Mouse (Mus musculus) lung, adult 2 months (tissue): ENCODE measurements around the gene Ipo5. TPM values are rescaled to one million over a fixed set of nuclear protein-coding genes. Genes with fewer than 3 reads are reported as not detected.
A peak's percentile ranks its signal among the peaks of the same experiment; 100 is the strongest.

ENCODE experiments used
- DNase-seq: peaks from one replicate; pipeline ENCODE4 v3.0.0; 2022
- H3K4me1 ChIP-seq: fragments of 200-500 bp; 2 replicates; pipeline ENCODE4 v1.6.1; 2011; ENCODE audit warnings: low read length; ENCODE audit not compliant: control insufficient read depth, insufficient read depth
- H3K4me3 ChIP-seq: fragments of 200-500 bp; replicated peaks from 2 replicates; pipeline ENCODE3; 2011; ENCODE audit warnings: low read depth, mild to moderate bottlenecking, control low read depth, low read length; ENCODE audit errors: extremely low read depth
- CTCF ChIP-seq: fragments of 200-500 bp; IDR thresholded peaks from 2 replicates; pipeline ENCODE4 v1.5.1; 2011; ENCODE audit warnings: mild to moderate bottlenecking, low read length, control low read depth; ENCODE audit not compliant: insufficient read depth
- POLR2A ChIP-seq: fragments of 200-500 bp; IDR thresholded peaks from 2 replicates; pipeline ENCODE4 v1.6.1; 2011; ENCODE audit warnings: low read depth, mild to moderate bottlenecking, control low read depth, low read length, borderline replicate concordance; ENCODE audit errors: extremely low read depth
- WGBS: fragments of 180-500 bp; shearing (Covaris S2); methylation state at CpG from one replicate; pipeline ENCODE4 v1.1.7; 2018; 5-methylcytosine and 5-hydroxymethylcytosine counted together
- polyA plus RNA-seq: library from polyadenylated mRNA; depleted of rRNA; stranded (reverse); fragments of >200 nt; gene quantifications from 2 replicates; pipeline ENCODE4 v1.2.3, GENCODE M21; 2012

The Ipo5 gene
- polyA plus RNA-seq, 1 experiment, result 17.8 TPM

DNA sequence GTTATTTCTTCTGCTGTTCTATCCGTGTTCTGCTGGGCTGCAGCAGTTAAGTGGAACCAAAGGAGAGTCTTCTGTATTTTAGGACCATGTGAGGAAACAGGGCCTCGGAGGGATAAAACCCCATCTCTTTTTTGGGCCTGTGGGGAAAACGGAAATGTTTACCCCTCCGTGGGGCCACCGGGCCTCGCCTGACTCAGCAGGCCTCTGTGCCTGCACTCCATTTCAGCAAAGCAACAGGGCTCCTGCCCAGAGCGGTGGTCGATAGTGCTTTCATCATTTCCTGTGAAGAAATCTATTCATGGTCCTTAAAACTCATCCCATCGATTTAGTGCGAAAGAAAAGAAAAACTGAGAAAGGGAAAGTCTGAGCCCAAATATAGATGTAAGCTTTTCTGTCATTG lies 33.9 kb upstream of the Ipo5 start:
- H3K4me3 ChIP-seq, result no peak overlapping the region
- TF ChIP-seq CTCF, result no peak
- no peak for TF ChIP-seq POLR2A
- no peaks in the 10 kb centered on the region for H3K4me1 ChIP-seq
- DNase-seq, result no peak
- WGBS, result 57% methylated on average over 10 of the region's 10 CpGs

DNA sequence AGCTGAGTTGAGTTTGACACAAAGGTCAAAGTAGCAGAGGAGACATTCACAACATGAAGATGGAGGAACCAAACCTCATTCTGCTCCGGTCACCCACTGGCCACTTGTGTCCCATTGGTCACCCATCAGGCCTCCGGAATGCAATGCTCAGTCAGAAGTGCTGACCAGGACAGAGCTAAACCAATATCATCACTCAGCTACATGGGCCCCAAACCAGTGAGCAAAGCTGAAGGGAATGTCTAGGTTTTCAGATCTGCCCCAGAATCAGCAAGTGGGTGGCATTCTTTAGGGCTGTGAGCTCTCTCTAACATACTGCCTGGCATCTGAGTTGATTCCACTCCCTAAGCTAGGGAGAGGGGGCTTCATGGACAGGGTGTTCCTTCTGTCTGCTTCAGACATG lies 32.0 kb upstream of the Ipo5 start:
- Histone ChIP-seq H3K4me1 (no peaks in the 10 kb centered on the region), H3K4me3 (no peak overlapping the region)
- no peak for TF ChIP-seq POLR2A
- no peak for TF ChIP-seq CTCF
- no peak for DNase-seq
- 98% methylated on average over 2 of the region's 2 CpGs for WGBS

- no peak for TF ChIP-seq POLR2A
- no peak for DNase-seq
Measured at GRCm38 (mm10) chr14:120880601-120881000, 30.4 kb upstream of the Ipo5 start.

GRCm38 (mm10) chr14:120881054-120881453 lies 30.0 kb upstream of the Ipo5 start:
- no peaks in the 10 kb centered on the region for H3K4me1 ChIP-seq
- no peak for DNase-seq
- TF ChIP-seq POLR2A, result no peak
- TF ChIP-seq CTCF, result no peak
- WGBS, result 82% methylated on average over 9 of the region's 9 CpGs
- no peak overlapping the region for H3K4me3 ChIP-seq

More at GRCm38 (mm10) chr14:120880601-120881000, 30.4 kb upstream of the Ipo5 start:
- Histone ChIP-seq H3K4me1 (no peaks in the 10 kb centered on the region), H3K4me3 (no peak overlapping the region)
- 44% methylated on average over 4 of the region's 5 CpGs for whole genome bisulfite sequencing

DNA sequence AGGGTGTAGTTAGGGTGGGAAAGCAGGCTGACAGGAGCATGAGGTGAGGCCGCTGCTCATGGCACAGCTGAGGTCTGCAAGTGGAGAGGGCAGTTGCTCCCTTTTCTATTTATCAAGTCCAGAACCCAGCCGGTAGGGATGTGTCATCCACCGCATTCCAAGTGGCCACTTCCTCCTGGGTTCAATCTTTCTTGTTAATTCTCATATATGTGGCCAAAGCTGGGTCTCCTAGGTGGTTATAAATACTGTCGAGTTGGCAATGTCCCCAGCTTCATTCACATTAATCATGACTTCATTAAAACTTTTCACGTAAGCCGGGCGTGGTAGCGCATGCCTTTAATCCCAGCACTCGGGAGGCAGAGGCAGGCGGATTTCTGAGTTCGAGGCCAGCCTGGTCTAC lies 22.3 kb upstream of the Ipo5 start:
- no peak for TF ChIP-seq POLR2A
- no peak for TF ChIP-seq CTCF
- 75% methylated on average over 11 of the region's 11 CpGs for WGBS
- H3K4me3 ChIP-seq, result no peak overlapping the region

GRCm38 (mm10) chr14:120892369-120892768 lies 18.7 kb upstream of the Ipo5 start:
- H3K4me1 ChIP-seq, result no peaks in the 10 kb centered on the region
- TF ChIP-seq CTCF (no peak), POLR2A (no peak)
- no peak overlapping the region for H3K4me3 ChIP-seq
- no peak for DNase-seq
- 68% methylated on average over 8 of the region's 8 CpGs for WGBS

More for the DNA sequence above, 22.3 kb upstream of the Ipo5 start:
- H3K4me1 ChIP-seq, result no peaks in the 10 kb centered on the region
- no peak for DNase-seq

DNA sequence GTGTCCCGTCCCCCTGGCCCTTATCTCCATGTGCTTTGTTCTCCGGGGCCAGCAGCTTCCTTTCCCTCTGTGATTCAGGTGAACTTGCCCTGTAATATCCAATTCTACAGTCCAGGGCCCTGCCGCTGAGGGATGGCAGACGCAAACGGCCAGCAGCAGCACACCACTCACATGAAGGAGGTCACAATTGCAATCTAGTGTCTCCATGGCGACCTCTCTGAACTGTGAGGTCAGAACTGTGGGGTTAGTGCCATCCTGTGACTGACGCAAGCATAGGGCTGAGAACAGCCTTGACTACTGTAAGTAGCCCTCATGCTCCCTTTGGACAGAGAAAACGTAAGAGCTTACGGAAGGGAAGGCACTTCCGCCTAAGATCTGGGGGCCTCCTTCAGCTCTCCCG lies 14.4 kb upstream of the Ipo5 start:
- 78% methylated on average over 11 of the region's 11 CpGs for WGBS
- H3K4me1 ChIP-seq, result no peaks in the 10 kb centered on the region
- H3K4me3 ChIP-seq, result no peak overlapping the region
- no peak for DNase-seq
- no peak for TF ChIP-seq POLR2A
- TF ChIP-seq CTCF, result no peak

DNA sequence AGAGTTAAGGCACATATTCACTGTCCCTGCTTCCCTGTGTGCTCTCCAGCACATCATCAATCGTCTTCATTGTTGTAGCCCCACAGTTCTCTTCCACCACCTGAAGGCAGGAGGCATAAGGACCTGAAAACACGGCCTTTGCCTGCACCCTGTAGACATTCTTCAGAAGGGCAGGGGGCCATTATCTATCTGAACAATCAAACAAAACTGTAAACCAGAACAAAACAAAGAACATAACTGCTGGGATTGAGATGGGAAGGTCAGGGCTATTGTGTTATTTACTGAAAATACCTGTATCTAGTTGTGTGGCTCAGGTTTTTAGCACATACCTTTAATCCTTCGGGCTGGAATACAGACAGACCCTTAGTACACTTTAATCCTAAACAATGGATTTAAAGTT lies 12.1 kb upstream of the Ipo5 start:
- Histone ChIP-seq H3K4me3 (no peak overlapping the region), H3K4me1 (no peaks in the 10 kb centered on the region)
- DNase-seq, result no peak
- 73% methylated on average over 3 of the region's 3 CpGs for WGBS
- no peak for TF ChIP-seq POLR2A
- no peak for TF ChIP-seq CTCF

DNA sequence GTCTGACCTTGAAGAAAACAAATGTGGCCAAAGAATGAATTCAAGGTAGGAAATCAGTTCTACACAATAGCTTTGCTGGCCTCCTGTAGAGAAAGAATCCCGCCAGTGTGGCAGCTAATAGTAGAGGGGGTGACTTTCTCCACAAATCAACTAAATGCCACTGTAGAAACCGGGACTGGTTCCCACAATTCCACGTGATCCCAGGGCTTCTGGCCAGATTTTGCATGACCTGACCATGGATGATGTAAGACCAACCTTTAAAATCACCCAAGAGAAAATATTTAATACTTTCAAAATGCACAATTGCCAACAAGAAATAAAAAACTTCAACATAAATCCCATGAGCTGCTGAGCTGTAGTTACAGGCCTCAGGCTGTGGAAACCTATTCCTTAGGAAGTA lies 1.6 kb upstream of the Ipo5 start:
- TF ChIP-seq POLR2A, result no peak
- no peak for TF ChIP-seq CTCF
- Histone ChIP-seq H3K4me3 (no peak overlapping the region), H3K4me1 (peaks cover 2% of the 10 kb centered on the region; the same call in 1 of the 2 replicates)
- 64% methylated on average over 3 of the region's 3 CpGs for WGBS
- no peak for DNase-seq

GRCm38 (mm10) chr14:120910320-120910719 lies 704 bp upstream of the Ipo5 start:
- H3K4me1 ChIP-seq, result peaks cover 2% of the 10 kb centered on the region; the same call in 1 of the 2 replicates
- peak overlapping the region; percentile 52 for H3K4me3 ChIP-seq
- TF ChIP-seq POLR2A (no peak), CTCF (no peak)
- WGBS, result 2% methylated on average over 18 of the region's 18 CpGs
- DNase-seq, result no peak

DNA sequence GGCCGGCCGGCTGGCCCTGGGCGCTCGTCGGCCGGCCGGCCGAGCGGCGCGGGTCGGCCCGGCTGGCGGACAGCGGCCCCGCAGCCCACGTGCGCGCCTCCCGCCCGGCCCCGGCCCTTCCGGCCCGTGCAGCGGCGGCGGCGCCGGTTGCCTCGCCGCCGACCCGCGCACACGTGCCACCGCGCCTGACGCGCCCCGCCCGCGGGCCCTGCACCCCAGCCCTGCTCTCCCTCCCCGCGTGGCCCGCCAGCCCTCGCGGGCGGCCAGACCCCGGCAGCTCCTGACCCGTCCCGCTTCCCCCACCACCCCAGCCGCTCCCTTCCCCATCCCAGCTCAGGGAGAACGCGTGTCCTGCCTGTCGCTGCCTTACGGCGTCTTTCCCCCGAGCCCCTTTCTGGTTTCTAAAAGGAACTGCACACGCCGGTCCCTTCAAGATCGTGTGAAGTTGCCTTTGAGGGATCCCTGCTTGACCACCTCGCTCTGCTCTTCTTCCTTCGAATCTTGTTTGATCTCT lies 421 bp downstream of the Ipo5 start:
- TF ChIP-seq POLR2A (no peak), CTCF (no peak)
- WGBS, result 2% methylated on average over 54 of the region's 63 CpGs
- peak overlapping the region; percentile 91 for H3K4me3 ChIP-seq
- H3K4me1 ChIP-seq, result peaks cover 2% of the 10 kb centered on the region; the same call in 1 of the 2 replicates
- DNase-seq, result no peak
